Mouse (Mus musculus) heart, postnatal 36 days (tissue): ENCODE measurements around the gene Pik3cg. TPM values are rescaled to one million over a fixed set of nuclear protein-coding genes. Genes with fewer than 3 reads are reported as not detected.

Experiments used
- DNase-seq, 2 experiments: peaks; one replicate each; pipeline ENCODE4 v3.0.0; 2021 to 2022
- intact Hi-C: fragments of 180-260 bp; cut with DNase I; formaldehyde crosslinking; loops from one replicate; pipeline ENCODE4 v1.15.1; 2025
- total RNA-seq, 2 experiments: library from RNA; stranded (reverse); gene quantifications; 2 replicates each; pipeline ENCODE4 v1.2.3; 2021

The Pik3cg gene
- total RNA-seq, 2 experiments from 2014 or later = 1.6 to 2.1 TPM

DNA sequence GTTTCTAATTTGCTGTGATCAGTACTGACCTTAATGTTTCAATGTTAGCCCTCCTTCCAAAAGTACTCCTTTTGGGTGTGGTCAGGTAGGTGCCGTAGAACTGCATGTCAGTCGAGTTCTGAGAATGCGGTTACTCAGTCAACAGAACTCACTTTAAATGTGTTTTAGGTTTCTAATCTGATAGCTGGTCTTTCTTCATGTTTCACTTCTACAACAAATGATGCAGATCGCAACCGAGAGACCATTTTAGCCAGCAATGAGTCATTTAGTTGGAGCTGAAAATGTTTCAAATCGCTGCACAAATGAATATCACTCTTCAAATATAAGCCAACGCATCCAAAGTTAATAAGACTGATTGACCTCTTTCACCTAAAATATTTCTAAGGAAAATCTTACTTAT, 6.5 kb downstream of the Pik3cg start:
- intact Hi-C loops = no loop called here
- no peak for DNase-seq

DNA sequence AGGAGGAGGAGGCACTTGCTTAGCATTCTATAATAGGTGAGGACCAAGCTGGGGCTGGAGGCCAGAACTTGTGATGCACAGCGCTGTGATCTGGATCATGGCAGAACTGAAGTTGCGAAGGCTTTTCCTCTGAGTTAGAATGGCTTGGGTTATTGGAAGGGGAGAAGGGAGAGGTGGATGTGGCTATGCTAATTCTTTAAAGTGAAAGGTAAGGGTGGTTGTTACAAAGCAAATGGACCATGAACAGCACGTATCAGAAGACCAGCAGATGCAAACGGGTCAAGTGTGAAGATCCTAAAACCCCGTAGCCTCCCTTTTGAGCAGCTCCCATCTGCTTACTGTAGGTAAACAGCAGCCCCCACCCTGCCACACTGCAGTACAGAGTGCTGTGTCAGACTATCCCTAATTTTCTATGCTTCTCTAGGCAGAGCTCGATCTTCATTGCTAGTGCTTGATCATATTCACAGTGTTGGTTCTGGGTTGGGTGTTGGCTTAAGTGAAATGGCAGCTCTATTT, 7.3 kb downstream of the Pik3cg start:
- intact Hi-C loops = no loop called here
- no peak for DNase-seq

- intact Hi-C loops = no loop called here
- DNase-seq = no peak
Measured at GRCm38 (mm10) chr12:32200387-32201069, 7.9 kb downstream of the Pik3cg start.

DNA sequence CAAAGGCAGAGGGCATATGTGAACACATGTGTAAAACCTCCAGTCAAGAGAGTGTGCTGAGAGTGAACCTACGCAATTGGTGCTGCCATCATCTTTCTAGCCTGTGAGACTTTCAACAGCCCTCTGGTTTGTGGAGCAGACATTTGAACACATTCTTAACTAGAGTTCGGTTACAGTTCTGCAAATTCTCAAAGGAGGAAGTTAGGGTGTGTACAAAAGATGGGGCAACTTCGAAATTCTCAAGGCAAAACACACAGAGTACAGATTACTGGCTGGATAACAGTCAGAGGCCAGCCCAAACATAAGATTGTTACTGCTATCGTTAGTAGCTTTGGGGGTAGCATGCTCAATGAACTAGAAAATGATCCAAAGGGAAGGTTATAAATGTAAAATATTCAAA, 9.0 kb downstream of the Pik3cg start:
- intact Hi-C loops = no loop called here
- DNase-seq = no peak

- intact Hi-C loops = no loop called here
- no peak for DNase-seq
Measured at GRCm38 (mm10) chr12:32198025-32198424, 10.4 kb downstream of the Pik3cg start.

- intact Hi-C loops = no loop called here
- no peak for DNase-seq
Measured at GRCm38 (mm10) chr12:32195000-32195399, 13.5 kb downstream of the Pik3cg start.

DNA sequence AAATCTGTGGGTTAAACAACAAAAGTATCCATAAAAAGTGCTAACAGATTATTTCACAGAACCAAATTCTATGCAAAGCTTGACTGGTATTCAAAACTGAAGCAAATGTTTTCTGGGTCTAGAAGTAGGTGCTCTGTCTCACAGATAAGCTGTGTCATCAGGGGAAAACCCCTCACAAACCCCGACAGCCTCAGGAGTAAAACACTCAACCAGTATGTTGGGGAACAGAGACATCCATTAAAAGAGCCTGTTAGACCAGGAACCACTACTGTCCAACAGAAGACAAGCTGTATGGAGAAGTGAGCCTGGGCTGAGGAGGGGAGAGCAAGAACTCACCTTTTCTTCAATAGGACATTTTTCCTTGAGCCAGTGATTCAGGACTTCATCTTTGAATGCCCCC, 14.1 kb downstream of the Pik3cg start:
- no peak for DNase-seq
- intact Hi-C loops = no loop called here

DNA sequence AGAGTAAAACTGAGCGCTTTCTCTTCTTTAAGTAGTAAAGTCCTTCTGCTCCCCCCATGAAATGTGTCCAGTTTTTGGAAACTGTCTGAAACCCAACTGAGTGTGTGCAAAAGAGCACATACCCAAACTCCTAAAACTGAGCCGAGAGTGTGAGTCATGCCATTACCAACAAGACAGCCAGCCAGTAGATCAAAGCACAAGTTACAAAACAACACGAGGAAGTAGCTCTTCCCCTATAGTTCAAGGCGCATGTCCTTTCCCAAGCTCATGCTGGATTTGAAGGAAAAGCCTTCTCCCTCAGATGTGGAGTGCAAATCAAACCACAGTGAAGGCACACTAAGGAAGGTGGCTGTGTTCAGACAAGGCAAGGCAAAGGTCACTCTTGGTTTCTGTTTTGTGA, 17.5 kb downstream of the Pik3cg start:
- no peak for DNase-seq
- intact Hi-C loops = no loop called here

DNA sequence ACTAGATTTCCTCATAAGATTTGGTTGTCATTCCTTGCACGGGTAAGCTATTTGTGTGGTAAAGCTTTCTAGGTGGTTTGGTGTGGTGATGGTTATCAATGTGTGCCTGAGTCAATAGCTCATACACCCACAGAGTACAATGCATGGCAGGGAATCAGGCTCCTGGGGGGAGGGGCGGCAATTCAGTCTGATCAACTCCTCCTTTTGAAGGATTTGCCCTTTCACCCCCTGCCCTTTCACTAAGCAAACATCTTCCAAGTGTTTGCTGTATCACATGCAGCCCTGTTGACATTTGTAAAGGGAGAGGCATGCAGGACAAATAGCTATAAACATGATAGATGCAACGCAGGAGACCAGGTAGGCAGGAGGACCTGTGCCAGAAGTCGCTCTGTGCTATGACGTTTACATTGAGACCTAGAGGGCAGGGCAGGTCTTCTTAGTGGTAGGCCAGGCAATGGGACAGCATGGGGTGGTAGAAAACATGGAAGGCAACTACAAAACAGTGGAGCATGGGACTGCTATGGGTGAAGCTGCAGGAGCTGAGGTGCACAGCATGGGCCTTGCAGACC, 20.7 kb downstream of the Pik3cg start:
- intact Hi-C loops = no loop called here
- no peak for DNase-seq

DNA sequence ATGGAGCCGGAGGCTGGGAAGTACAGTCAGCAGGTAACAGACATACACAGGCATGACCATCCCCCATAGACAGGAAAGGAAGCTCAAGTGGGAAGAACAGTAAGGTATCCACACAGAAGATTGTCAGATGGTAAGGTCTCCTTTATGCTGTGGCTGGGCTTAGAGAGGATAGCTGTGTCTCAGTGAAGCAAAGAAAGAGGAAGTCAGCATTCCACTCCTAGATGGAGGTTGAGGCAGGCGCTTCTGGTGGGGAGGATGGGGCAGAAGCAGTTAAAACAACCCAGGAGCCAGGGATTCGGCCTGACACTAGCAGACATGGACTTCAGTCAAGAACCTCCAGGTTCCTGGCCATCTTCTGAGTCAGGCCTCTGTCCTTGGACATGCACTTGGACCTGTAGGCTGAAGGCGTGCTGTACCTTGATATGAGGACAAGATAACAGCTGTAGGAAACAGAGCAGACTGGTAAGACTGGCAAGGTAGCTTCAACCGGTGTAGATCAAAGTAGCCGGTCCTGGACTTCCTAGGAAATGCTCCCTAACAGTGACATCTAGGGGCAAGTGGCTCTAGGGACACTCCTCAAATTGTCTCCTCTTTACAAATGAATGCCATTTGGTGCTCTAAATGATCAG, 21.7 kb downstream of the Pik3cg start:
- intact Hi-C loops = no loop called here
- no peak for DNase-seq

- intact Hi-C loops = no loop called here
- DNase-seq = no peak
Measured at GRCm38 (mm10) chr12:32184874-32185273, 23.6 kb downstream of the Pik3cg start.

DNA sequence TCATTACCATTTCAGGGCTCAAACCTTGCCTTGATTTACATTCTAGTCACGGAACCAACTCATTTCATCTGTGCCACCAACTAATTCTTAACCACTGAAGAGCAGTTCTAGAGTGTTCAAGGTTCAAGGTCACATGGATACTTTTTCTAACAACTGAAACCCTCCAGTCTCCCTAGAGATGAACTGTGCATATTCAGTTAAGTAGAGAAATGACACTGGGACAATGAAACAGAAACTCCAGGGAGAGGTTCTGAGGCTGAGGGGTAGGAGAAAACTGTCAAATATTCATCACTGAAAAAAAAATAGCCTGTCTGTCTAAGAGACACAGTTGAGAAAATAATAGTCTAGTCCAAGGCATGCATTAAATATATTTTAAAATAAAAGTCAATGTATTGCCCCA, 24.9 kb downstream of the Pik3cg start:
- no peak for DNase-seq
- intact Hi-C loops = no loop called here

GRCm38 (mm10) chr12:32182632-32183419, 25.6 kb downstream of the Pik3cg start:
- no peak for DNase-seq
- intact Hi-C loops = no loop called here

DNA sequence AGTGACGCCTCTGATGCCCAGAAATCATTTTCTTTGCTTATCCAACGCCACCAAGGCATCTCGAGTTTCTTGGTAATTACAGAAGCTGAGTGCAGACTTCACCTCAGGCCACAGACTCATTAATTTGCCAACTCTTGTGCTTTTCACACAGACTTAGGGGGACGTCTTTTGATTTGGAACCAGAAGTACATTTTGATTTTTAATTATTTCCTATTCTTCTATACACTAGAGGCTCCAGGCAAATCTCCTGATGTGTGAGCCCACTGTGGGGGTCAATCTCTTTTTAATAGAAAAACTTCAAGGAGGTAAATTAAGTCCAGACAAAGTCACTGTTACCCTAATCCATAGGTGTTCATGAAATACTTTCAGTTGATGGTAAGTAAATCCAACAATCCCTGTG, 26.6 kb downstream of the Pik3cg start:
- intact Hi-C loops = no loop called here
- no peak for DNase-seq

DNA sequence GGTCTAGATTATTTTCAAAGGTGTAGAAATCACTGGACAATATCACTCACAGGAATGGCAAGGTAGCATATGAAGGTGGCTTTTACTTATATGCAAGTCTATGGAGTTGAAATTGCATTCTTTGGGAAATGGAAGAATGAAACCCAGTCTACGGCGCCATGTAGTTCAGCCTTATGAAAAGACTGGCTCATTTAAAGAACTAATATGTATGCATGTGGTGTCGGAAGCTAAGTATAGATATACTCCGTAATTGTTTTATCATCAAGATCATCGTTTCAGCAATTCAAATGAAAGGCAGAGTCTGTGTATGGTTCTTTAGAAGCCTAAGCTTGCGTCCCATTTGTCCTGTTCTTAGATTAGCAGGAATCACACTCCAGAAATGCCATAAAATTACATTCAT, 34.0 kb downstream of the Pik3cg start:
- no peak for DNase-seq
- intact Hi-C loops = no loop called here

GRCm38 (mm10) chr12:32172826-32173225, 35.6 kb downstream of the Pik3cg start:
- DNase-seq = no peak
- intact Hi-C loops = no loop called here

DNA sequence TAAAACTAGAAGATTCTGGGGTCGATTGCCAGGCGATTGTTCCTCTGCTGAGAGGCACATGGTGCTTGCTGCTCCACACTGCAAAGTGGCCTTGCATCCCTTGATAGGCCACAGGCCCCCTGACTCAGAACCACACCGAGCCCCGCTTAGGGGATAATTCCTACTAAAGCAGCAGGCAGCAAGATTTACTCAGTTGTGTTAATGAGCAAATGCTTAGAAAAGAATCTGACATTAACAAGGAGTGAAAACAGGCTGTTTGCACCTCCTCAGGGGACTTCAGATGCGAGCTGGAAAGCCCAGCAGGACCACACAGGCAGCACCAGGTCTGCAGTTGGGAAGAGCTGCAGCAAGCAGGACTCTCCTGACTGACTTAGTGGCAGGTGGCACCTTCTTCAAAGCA, 39.3 kb downstream of the Pik3cg start:
- DNase-seq = no peak
- intact Hi-C loops = no loop called here

- intact Hi-C loops = no loop called here
- DNase-seq = no peak
Measured at GRCm38 (mm10) chr12:32168751-32169150, 39.7 kb downstream of the Pik3cg start.

GRCm38 (mm10) chr12:32163706-32164105, 44.8 kb downstream of the Pik3cg start:
- intact Hi-C loops = no loop called here
- no peak for DNase-seq

DNA sequence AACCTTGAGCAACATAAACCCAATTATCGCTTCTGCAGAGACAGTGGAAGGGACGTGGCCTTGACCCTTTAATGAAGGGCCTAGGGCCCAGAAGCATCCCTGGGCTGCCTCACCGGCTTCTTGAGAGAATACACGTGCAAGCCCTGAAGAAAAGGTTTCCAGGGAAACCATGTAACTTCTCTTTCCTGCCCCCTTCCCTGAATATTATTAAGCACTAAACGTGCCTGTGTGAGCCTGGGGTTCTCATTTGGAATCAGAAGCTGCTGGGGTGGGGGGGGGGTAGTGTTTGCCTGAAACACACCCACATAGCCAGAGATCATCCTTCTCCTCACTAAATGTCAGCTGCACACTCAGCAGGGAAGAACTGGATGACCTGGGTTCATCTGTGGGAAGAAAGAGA, 49.7 kb downstream of the Pik3cg start:
- no peak for DNase-seq
- intact Hi-C loops = no loop called here

- DNase-seq = no peak
- intact Hi-C loops = loop anchor here (2.0 kb wide), 1 partner anchor 98 kb away; no protein-coding TSS in a partner anchor
Measured at GRCm38 (mm10) chr12:32146606-32147005, 61.9 kb downstream of the Pik3cg start.
